Mouse (Mus musculus) CD4-positive naive resting alpha-beta T cell, adult 76 days (primary cell): ENCODE results near the gene Psme2b. TPM values are rescaled to one million over a fixed set of nuclear protein-coding genes. Genes with fewer than 3 reads are reported as not detected.

Experiments used
- total RNA-seq: library from RNA; stranded (reverse); gene quantifications from one replicate; pipeline ENCODE4 v1.2.4, GENCODE M21; 2023

Gene Psme2b
- 56.5 TPM for total RNA-seq

DNA sequence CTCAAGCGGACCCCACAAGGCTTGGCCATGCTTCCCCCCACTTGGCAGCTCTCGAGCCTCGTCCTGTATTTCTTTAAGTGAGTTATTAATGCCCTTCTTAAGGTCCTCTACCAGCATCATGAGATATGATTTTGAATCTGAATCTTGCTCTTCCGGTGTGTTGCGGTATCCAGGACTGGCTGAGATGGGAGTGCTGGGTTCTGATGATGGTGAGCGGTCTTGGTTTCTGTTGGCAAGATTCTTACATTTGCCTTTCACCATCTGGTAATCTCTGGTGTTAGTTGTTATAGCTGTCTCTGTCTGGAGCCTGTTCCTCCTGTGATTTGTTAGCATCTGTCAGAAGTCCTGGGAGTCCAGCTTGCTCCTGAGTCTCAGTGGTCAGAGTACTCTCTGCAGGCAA, at the start of gene Psme2b:
TSS of gene Psme2b (minus strand) at position 101 of the 400 bp plus-strand sequence.

DNA sequence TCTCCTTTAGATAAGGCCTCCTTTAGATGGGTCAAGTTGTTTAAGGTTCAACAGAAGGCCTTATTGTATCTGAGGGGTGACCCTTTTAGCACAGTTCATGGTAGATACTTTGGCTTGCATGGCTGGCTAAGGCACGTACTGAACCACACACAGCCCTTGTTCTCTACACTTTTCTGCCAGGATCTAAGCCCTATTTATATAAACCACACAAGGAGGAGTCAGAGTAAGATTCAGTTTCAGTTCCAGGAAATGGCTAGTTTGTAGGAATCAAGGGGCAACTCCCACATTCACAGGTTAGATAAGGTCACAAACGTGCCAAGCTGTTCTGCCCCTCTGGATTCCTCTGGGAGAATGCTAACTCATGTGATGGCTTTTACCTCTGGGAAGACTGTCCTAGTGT, 48.0 kb upstream of the Psme2b start, which contains the start of gene Tgtp1:
TSS of gene Tgtp1 (minus strand) at position 155 of the 400 bp plus-strand sequence.

DNA sequence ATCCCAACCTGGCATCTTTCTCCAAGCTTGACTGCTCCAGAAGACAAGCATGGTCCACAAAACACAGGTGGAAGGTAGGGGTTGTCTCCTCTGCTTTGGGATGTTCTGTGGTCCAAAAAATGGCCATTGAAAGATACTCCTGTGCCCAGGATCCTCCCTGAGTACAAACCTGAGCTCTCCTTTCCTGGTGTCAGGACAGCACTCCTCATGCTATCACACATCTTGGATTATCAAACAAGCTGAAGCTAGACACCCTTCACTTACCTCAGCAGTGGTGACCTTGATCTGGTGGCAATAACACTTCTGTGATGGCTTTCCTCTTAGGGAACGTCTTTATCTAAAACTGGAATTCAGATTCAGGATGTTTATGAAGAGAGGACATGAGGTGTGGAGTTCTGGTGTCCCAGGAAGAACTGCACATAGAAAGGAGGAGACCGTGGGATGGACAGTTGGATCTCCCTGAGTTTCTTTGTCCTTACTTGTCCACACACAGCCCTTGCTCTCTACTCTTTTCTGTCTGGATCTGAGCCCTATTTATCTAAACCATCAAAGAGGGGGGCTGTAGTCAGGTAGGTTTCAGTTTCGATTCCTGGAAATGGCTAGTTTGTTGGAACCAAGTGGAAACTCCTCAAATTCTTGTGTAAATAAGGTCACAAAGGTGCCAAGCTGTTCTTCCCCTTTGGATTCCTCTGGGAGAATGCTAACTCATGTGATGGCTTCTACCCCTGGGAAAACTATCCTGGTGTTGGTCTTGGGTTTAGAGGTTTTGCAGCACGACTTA, 45.9 kb upstream of the Psme2b start, which contains the start of gene Gm12185:
TSS of gene Gm12185 (minus strand) at position 487 of the 781 bp plus-strand sequence.

DNA sequence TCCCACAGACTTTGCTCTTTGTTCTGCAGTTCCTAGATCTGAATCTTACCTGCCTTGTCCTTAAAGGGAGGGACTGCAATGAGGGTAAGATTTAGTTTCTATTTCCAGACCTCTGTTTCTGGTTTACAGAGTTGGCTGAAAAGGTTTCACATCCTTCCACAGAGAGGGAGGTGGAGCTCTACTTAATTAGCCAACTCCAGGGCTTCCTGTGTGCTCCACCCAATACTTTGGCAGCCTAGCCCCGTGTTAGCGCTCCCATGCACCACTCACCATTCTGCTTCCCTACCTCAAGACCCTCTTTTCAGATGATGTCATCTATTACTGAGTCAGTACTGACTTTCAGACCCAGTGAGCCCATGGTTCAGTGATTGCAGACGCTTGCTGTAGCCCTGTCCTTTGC, 33.3 kb upstream of the Psme2b start, which contains the start of gene 9930111J21Rik1:
TSS of gene 9930111J21Rik1 (minus strand) at position 148 of the 400 bp plus-strand sequence.

GRCm38 (mm10) chr11:48978240-48978939, 32.4 kb upstream of the Psme2b start, which contains the start of gene Olfr56:
Olfr56 (plus strand) TSS chr11:48978889.

DNA sequence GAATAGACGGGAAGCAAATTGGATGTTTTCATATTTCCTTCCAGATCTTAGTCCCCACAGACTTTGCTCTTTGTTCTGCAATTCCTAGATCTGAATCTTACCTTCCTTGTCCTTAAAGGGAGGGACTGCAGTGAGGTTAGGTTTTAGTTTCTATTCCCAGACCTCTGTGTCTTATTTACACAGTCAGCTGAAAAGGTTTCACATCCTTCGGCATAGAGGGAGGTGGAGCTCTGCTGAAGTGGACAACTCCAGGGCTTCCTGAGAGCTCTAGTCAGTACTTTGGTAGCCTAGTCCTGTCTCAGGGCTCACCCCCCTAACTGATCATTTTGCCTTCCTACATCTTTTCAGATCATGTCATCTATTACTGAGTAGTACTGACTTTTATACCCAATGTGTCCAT, 44.0 kb downstream of the Psme2b start, which contains the start of gene Gm5431:
TSS of gene Gm5431 (minus strand) at position 194 of the 400 bp plus-strand sequence.

Other genes with a start within 250 kb of the Psme2b start
- gene Rack1, start 145.9 kb downstream of the Psme2b start, total RNA-seq: 1,977 TPM
- 30.1 TPM for gene Trim41, start 128.8 kb downstream of the Psme2b start, total RNA-seq
- 12.6 TPM for gene Trim7, start 120.0 kb downstream of the Psme2b start, total RNA-seq
- gene Gm12184, start 119.5 kb downstream of the Psme2b start, total RNA-seq: 0.56 TPM
- gene Irgm1, start 74.5 kb downstream of the Psme2b start, total RNA-seq: 45.9 TPM
- 4.7 TPM for gene Gm5431, start 44.0 kb downstream of the Psme2b start, total RNA-seq
- 1.8 TPM for gene Olfr56, start 32.7 kb upstream of the Psme2b start, total RNA-seq
- gene 9930111J21Rik1, start 33.2 kb upstream of the Psme2b start, total RNA-seq: 101 TPM
- 12.5 TPM for gene Gm12185, start 46.0 kb upstream of the Psme2b start, total RNA-seq
- 51.4 TPM for gene Tgtp1, start 48.0 kb upstream of the Psme2b start, total RNA-seq
- gene 9930111J21Rik2, start 105.1 kb upstream of the Psme2b start, total RNA-seq: 128 TPM
- 70.1 TPM for gene Tgtp2, start 118.0 kb upstream of the Psme2b start, total RNA-seq
- gene Ifi47, start 130.4 kb upstream of the Psme2b start, total RNA-seq: 87.3 TPM
- gene Olfr1396, start 168.7 kb upstream of the Psme2b start, total RNA-seq: not detected
- gene Olfr1395, start 196.1 kb upstream of the Psme2b start, total RNA-seq: not detected
- not detected for gene Olfr1394, start 208.2 kb upstream of the Psme2b start, total RNA-seq
- not detected for gene Btnl9, start 241.0 kb upstream of the Psme2b start, total RNA-seq